Mouse (Mus musculus): ENCODE results near the gene Pde4dip. TPM values are rescaled to one million over a fixed set of nuclear protein-coding genes. Genes with fewer than 3 reads are reported as not detected.

The Pde4dip gene
- total RNA-seq, 2 experiments from 2014 or later, result 228 to 229 TPM

DNA sequence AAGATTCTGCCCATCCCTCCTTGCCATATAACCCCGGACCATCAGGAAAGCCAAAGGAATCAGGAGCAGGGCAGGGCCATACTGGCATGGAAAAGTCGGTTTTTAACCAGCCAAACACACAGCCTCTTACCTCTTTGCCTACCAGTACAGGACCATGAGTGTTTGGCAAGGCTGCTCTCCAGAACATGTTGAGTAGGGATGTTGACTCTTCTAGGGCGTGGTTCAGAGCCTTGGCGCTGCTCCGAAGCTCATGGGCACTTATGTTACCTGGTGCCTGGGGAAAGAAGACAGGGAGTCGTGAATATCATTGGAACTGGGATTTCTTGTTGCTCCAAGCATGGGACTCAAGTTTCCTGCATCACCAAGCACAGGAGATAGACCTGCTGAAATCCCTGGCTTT lies 194.7 kb downstream of the Pde4dip start:
- DNase-seq (ENCODE audit: low spot score in 2 of 2), result no peak

DNA sequence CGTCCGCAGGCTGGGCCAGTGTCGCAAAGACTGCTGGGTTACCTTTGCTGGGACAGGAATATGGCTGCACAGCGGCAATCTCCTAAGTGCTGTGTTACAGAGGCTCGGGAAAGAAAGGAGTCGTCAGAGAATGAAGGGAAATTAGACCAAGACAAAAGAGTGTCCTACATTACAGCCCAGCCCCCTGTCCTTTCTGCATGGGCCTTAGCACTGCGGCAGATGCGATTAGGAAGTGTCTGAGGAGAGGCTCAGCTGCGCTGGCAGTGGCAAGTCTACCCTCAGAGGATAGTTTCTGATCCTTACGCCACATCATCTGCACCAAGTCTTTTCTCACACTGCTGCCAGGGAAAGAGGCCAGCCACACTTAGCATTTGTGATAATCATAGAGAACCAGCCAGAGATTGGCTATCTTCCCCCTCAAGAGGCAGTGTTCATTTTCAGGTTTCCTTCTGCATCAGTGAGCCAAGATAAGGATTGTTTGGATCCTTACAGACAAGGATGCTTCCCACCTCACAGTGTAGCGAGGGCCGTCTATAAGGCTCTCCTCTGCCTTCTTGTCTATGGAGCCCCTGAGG lies 197.0 kb downstream of the Pde4dip start:
- DNase-seq (ENCODE audit: low spot score in 2 of 2), result no peak

DNA sequence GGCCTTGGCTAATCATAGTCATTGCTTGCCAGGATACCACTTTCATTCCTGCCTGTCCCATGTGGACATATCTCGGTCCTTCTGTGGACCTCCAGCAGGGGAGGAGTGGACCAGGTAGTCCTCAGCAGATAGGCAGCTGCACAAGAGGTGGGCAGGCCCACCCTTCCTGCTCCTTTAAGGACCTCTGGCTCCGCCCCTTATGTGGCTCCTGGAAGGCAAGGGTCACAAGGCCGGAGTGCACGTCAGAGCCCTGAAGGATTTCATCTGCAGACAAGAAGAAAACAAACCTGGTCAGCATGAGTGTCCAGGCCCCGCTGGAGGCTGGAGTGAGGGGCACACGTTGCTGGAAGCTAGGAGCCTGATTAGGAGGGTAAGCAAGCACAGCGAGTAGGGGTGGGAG lies 197.9 kb downstream of the Pde4dip start:
- DNase-seq (ENCODE audit: low spot score in 2 of 2), result no peak

DNA sequence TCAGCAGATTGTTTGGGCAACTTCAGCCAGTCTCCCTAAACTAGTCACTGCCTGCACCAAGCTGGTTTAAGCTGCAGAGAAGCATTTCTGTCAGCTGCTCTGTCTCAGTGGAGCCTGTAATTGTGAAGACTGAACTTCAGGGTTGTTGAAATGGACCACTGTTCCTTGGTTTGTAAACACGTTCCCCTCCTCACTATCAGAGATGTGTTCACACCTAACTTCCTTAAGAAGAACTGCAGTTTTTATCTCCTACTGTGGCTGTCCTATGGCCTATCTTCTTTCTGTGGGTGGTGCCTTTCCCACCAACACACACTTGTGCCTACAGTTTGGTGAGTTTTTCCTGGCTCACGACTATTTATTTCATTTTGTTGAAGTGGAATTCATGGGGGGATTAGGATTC lies 199.2 kb downstream of the Pde4dip start:
- DNase-seq (ENCODE audit: low spot score in 2 of 2), result no peak

DNA sequence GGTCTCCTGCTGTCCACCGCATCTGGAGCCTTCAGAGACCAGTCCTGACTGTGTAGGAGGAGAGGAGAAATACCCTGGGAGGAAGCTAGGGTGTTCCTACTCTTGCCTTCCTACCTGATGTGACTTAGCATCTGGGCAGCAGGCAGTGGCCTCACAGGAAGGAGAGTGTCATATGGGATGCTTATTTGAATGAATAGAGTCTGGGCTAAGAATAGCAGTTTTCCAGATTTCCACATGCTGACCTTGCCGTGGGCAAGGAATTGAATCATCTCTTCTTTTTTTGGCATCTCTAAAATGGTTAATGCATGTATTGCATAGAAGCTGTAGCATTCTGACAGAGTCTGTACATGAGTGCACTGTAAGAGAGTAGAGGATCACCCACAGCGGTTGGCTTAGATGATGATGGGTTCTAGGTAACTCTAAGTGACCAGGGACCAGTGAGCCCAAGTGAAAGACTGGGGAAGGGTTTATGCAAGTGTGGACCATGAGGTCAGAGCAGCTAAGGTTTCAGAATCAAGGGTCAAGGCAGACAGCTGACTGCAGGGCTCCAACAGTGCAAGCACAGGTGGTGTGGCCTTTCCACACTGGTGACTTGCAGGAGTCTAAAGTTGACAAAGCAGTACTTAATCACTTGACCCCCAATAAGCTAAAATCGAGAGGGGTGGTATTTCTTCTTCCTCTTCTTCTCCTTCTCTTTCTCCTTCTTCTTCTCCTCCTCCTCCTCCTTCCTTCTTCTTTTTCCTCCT lies 202.0 kb downstream of the Pde4dip start:
- DNase-seq (ENCODE audit: low spot score in 2 of 2), result no peak

DNA sequence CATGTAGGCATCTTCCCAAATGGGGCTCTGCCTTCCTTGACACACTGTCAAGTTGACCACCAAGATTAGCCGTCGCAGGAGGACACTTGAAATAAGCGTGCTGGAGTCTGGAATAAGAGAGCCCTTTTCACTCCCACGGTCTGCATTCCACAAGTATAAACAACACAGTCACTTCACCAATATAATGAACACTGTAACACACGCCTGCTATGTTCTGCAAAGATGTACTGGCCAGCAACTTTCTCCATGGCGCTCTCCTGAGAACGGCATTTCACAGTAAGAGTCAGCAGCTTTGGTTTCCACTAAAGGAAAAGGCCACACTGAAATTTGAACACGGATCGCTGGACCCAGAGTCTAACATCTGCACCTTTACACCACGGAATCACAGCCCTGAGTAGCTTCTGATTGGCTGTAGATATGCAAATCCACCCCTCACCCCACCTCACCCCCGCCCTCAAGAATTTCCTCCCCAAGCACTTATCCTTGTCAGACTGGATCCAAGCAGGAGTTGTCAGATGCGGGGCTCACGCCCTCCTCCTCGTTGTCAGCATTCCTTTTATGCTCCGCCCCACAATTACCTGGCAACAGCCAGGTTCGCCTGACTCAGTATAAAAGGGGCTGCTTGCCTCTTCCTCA lies 204.8 kb downstream of the Pde4dip start:
- DNase-seq (ENCODE audit: low spot score in 2 of 2), result no peak

DNA sequence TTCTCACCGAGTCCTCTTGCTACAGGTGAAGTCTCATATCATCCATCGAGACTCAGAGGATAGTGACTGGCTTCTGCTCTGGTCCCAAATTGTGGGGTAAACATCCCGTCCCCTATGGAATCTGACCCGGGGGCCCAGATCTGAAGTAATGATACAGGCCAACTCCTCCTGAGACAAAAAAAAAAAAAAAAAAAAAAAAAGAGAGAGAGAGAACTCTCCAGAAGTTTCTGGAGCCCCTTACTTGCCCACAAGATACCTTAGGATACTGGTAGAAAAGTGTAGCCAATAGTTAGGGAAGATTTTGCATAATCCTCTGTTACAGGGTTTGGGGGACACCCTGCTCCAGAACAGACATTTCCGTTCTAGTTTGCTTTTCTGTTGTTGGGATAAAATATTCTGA lies 205.9 kb downstream of the Pde4dip start:
- no peak for DNase-seq (ENCODE audit: low spot score in 2 of 2)

DNA sequence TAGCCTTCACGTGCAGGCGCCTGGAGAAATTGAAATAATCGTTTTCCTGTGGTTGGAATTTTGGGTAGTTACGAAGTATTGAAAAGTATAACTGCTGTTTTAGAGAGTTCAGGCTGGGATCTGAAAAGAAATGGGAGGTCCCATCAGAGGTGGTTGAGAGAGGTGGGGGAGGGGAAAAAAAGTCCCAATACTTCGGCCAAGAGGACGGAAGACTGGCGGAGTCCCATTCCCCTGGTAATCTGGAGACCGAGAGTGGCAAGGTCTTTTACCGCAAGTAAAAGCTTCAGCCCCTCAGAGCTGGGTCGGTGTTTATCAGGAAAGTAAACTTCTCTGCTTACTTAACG lies 206.4 kb downstream of the Pde4dip start:
- no peak for DNase-seq (ENCODE audit: low spot score in 2 of 2)

DNA sequence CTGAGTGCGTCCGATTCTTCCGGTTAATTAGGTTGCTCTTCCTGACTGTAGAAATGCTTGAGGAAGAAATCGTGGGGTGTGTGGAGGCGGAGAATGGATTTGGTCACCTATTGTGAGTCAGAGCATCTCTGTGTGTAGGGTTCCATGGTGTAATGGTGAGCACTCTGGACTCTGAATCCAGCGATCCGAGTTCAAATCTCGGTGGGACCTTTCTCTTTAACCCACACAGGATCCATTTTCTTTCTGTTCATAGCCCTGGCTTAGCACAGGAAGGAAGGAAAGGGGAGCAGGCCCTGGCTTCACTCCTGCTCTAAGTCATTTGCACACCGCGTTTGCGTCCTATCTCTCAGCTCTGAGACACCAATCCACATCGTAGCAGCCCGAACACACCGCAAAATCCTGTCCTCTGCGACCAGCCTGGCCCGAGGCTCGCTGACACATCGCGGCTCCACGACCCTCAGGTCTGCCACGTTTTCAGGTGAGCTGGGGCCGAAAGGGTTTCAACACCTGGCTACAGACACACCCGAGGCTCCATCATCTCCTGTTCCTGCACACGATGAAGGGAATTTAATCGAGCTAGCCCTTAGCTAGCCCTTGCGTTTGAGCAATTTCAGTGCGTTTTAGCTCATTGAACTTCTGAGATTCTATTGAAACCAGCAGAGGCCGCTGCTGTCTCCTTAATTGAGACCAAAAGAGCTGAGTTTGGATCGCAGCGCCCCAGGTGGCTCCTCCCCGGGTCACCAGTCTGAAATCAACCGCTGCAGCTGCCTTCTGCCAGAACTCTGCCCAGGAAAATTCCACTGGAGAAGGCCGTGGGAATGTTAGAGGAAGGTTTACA lies 207.0 kb downstream of the Pde4dip start:
- DNase-seq (ENCODE audit: low spot score in 2 of 2), result peak; percentile 64 to 88

DNA sequence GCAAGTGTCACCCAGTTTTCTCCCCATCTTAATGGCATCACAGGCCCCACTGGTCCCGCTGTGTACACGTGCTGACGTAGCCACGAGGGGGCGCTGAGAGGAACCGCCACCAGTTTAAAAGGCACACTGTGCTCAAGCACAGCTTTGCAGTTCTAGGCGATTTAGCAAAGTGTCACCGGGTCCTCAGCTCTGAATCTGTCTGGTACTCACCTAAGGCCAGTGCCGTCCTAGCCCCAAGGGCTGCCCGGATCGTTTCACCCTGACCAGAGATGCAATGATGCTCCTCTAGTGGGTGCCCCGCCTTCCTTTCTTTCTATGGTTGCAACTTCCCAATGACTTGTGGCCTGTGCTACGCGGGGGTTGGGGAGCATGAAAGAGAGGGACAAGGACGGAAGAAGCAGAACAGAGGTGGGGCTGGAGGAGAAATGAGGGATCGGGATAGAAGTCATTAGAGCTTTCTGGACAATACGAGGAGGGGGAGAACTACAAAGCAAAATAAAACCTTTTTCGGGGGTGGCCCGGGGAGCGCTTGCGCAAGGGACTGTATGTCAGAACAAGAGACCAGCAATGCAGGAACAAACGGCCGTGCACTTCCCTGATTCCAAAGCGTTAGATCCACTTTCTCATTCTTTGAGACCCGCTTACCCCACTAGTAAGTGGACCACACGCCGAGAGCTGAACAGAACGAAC lies 207.7 kb downstream of the Pde4dip start:
- DNase-seq (ENCODE audit: low spot score in 2 of 2), result peak; percentile 69 to 87

DNA sequence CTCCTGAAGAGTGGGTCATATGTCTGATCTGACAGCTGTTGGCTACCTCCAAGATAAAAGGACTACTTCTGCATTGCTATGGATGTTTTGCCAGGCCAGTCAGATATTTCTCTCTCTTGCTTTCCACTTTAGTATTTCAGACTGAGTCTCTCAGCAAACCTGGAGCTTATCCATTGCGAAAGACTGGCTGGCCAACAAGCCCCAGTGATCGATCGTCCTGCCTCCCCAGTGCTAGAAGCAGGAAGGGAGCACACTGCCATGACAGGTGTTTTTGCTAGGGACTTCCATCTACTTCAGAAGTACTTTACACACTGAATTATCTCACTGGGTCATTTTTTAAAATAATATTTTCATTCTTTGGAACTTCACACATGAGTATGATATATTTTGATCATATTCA lies 210.1 kb downstream of the Pde4dip start:
- DNase-seq (ENCODE audit: low spot score in 2 of 2), result no peak

DNA sequence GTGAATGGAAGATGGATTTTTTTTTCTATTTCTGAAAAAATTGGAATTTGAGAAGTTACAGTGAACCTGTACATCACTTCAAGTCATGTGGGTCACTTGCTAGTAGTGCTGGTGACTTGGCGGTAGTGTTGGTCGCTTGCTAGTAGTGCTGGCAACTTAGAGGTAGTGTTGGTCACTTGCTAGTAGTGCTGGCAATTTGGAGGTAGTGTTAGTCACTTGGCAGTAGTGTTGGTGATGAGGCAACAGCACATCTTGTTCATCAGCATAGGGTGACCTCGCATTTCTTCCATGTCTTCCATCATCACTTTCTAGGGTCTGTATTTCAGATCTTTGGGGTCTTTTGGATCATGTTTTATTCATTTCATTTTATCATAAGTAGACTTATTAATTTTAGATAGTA lies 212.4 kb downstream of the Pde4dip start:
- DNase-seq (ENCODE audit: low spot score in 2 of 2), result no peak

DNA sequence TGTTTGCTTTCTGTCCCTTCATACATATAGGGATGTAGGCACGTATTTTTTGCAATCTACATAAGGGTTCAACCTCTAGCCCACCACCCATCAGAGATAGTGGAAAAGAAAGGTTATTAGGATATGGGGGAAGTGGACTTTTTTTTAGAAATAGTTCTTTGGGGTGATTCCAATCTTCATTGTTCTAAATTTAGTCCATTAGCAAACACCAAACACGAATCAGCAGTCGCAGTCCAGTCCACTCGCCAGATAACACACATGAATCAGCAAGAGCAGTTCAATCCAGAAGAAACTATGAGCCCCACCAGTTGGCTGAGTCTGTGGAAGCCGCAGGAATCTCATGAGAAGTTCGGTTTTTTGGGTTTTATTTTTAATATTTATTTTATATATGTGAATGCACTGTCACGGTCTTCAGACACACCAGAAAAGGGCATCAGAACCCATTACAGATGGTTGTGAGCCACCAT lies 213.8 kb downstream of the Pde4dip start, which contains the start of gene Gm17651:
TSS of gene Gm17651 (minus strand) at position 51 of the 467 bp plus-strand sequence.
- no peak for DNase-seq (ENCODE audit: low spot score in 2 of 2)

DNA sequence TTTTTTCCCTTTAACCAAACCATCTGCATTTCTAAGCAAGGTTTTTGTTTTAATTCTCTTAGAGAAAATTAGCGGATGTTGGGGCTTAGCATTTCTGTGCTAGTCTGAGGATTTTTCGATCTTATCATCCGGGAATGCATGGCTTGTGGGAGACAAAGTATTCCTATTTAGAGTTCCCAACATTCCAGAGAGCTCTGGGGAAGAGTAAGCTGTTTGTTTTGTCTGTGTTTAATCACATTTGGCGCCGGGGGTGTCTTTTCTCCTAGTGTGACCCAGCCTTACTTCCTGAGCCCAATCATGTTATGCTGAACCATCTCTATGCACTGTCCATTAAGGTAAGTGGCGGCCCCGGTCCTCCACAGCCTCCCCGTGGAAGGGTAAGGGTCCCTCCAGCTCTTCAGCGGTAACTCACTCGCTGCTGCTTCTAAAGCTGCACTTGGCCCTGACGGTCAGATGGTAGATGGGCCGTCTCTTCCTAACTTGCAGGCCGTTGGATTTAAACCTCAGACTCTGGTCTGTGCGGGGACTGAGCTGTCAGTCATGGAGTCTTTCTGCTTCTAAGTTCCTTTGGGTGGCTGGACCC lies 221.3 kb downstream of the Pde4dip start:
- no peak for DNase-seq (ENCODE audit: low spot score in 2 of 2)

DNA sequence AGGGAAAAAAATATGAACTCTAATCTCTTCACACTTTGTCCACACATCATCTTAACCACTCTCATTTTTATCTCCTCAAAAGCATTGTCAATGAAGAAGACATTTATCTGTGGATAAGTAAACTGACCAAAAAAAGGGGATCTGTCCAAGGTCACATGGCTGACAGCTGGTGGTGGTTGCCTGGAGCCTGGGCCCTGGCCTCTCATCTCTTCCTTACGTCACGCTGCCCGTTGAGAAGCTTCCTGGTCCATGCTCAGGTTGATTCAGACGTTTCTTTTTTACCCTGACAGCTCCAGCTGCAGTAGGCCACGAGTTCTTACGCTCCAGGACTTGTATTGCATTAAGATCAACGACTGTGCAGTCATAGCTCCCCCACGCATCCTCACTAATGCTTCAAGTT lies 222.4 kb downstream of the Pde4dip start:
- DNase-seq (ENCODE audit: low spot score in 2 of 2), result no peak

DNA sequence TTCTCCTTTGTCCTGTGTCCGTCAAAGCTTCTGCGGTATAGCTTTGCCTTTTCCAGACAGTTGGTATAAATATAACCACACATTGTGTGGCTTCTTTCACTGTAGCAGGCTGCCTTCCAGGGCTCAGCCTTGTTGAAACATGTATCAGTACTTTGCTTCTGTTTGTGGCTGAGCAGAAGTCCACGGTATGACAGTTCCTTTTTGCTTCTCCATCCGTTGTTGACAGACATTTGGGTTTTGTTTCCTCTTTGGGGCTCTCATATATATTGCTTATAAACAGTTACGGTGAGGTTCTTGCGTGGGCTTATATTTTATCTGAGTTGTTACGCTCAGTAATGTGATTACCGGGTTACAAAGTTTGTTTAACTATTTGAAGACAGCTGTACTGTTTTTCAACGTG lies 223.0 kb downstream of the Pde4dip start:
- DNase-seq (ENCODE audit: low spot score in 2 of 2), result no peak

DNA sequence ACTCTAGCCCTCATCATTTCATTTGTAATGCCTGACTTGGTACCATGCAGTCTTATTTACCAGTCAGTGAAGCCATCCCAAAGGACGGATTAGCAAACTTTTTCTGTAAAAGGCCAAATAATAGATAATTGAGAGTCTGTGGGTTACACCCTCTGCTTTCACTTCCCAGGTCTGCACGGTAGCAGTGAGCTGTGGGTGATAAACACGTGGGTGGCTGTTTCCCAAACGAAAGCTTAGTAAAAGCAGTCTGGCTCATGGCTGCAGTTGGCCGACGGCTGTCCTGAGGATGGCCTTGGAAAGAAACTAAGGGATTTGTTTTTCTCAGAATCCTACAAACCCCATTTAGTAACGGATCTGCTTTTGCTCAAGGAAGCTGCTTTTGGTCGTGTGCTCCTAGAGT lies 227.3 kb downstream of the Pde4dip start:
- no peak for DNase-seq (ENCODE audit: low spot score in 2 of 2)

DNA sequence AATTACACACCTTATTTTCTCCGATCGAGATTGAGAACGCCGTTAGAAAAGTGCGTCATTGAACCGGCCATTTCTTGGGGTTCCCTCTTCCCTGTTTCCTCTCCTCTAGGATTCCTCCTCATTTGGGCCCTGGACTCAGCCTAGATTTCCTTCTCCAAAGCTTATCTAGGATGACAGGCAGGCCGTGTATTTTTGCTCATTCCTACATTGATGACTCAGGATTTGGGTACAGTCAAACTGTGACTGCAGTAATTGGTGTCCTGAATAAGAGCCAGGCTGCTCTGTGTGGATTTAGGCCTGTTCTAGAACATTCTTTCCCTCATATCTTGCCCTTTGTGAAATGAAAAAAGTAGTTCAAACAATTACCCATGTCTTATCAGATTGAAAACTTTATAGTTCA lies 228.8 kb downstream of the Pde4dip start:
- peak in 1 of 2 experiments; percentile 38 for DNase-seq (ENCODE audit: low spot score in 2 of 2)

DNA sequence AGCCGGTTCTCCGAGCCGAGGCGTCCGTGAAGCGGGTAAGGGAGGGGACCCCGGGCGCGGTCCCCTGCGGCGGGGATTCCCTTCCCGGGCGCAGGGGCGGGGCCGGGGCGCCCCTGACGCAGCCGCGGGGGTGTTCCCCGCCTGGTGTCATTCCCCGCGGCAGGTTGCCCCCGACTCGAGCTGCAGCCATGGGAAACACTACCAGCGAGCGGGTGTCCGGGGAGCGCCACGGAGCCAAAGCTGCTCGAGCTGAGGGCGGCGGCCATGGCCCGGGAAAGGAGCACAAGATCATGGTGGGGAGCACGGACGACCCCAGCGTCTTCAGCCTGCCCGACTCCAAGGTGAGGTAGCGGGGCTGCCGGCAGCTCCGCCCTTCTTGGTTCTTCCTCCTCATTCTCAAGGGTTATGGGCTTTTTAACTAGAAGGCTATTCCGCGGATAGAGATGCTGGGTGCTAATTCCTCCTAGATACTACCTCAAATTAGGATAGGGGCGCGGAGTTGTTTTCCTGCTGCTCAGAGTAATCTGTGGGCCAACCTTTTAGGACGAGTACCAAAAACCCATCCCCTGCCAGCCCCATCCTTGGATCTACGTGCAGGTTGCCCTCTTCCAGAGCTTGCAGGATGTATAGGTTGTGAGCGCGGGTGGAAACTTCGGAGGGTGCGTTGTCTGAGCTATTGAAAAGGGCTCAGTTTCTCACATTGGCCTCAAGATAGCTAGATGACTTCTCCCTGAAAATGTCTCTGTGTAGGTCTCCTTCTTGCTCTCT lies 229.9 kb downstream of the Pde4dip start:
- DNase-seq (ENCODE audit: low spot score in 2 of 2), result peak in 1 of 2 experiments; percentile 38

All from layer of hippocampus, adult 18-20 months (tissue).